22 mouse cellular contexts compared by ENCODE assay signal in genomic region chr7:109875598-109875997, GRCm38 (mm10). TPM values are rescaled to one million over a fixed set of nuclear protein-coding genes. Genes with fewer than 3 reads are reported as not detected.
DNase-seq lines count a peak whose midpoint lies in the region; ATAC-seq and TF ChIP-seq lines count a peak whose summit lies in the region.
"Had no signal": no experiment of that assay in that cellular context is flagged by ENCODE, and none has a peak within 500 bp of the region (broad histone marks: within the 10 kb centered on the region; RNA-seq: fewer than 3 reads in every experiment).

No protein-coding gene starts in this region.

- no peak for TF ChIP-seq CTCF in E14TG2a.4 (conservative IDR thresholded peaks at IDR 0.05; ENCODE audit: low read length)
- no peak for TF ChIP-seq CTCF in ES-Bruce4 (IDR thresholded peaks at IDR 0.05; ENCODE audit: low read depth, low read length)

- WGBS in forebrain, embryonic 14.5 days: 72% methylated on average over 3 of the region's 3 CpGs
- WGBS in forebrain, embryonic 10.5 days: 71% methylated on average over 3 of the region's 3 CpGs
- 21% methylated on average over 3 of the region's 3 CpGs for WGBS in liver, embryonic 12.5 days (ENCODE audit: insufficient replicate concordance)

- H3K9ac ChIP-seq in forebrain, embryonic 14.5 days (ENCODE audit: low read length): no peak overlapping the region
- H3K9ac ChIP-seq in ES-Bruce4 (ENCODE audit: low read depth, poor library complexity, severe bottlenecking): no peak overlapping the region
- no peak overlapping the region for H3K9ac ChIP-seq in liver, embryonic 12.5 days
- H3K9ac ChIP-seq: embryonic facial prominence, embryonic 15.5 days; heart, embryonic 12.5 days; hindbrain, embryonic 14.5 days; intestine, embryonic 15.5 days had no signal

- no peak overlapping the region for H3K4me2 ChIP-seq in forebrain, embryonic 14.5 days (ENCODE audit: low read length)
- no peak overlapping the region for H3K4me2 ChIP-seq in liver, embryonic 12.5 days
- H3K4me2 ChIP-seq: embryonic facial prominence, embryonic 15.5 days; heart, embryonic 12.5 days; hindbrain, embryonic 14.5 days; intestine, embryonic 15.5 days had no signal

- H3K36me3 ChIP-seq in forebrain, embryonic 14.5 days (ENCODE audit: control insufficient read depth, insufficient read depth, low read length): no peaks in the 10 kb centered on the region
- H3K36me3 ChIP-seq in forebrain, embryonic 10.5 days (replicated peaks): no peaks in the 10 kb centered on the region
- H3K36me3 ChIP-seq in E14TG2a.4 (ENCODE audit: insufficient read depth, low read length): no peaks in the 10 kb centered on the region
- no peaks in the 10 kb centered on the region for H3K36me3 ChIP-seq in ES-Bruce4 (ENCODE audit: control insufficient read depth, insufficient read depth, low read length, poor library complexity, severe bottlenecking)
- no peaks in the 10 kb centered on the region for H3K36me3 ChIP-seq in liver, embryonic 12.5 days
- H3K36me3 ChIP-seq: embryonic facial prominence, embryonic 15.5 days; heart, embryonic 12.5 days; hindbrain, embryonic 10.5 days; intestine, embryonic 15.5 days had no signal

- H3K4me3 ChIP-seq in forebrain, embryonic 14.5 days (ENCODE audit: low read depth, low read length): no peak overlapping the region
- no peak overlapping the region for H3K4me3 ChIP-seq in forebrain, embryonic 10.5 days
- H3K4me3 ChIP-seq in E14TG2a.4 (replicated peaks; ENCODE audit: low read length) (0 out of 2 replicates have a peak overlapping the region, but pooled peaks have one; percentile 17), ES-Bruce4 (ENCODE audit: low read depth, low read length) (no peak overlapping the region)
- H3K4me3 ChIP-seq in liver, embryonic 12.5 days: no peak overlapping the region
- H3K4me3 ChIP-seq: embryonic facial prominence, embryonic 15.5 days; erythroblast, embryonic 14.5 days; gastrocnemius, adult 2 months; heart, embryonic 12.5 days; hindbrain, embryonic 10.5 days; intestine, embryonic 15.5 days had no signal

- no peaks in the 10 kb centered on the region for H3K4me1 ChIP-seq in forebrain, embryonic 14.5 days (ENCODE audit: control insufficient read depth, insufficient read depth, low read length)
- 0 out of 2 replicates have a peak, but pooled peaks cover 6% of the 10 kb centered on the region for H3K4me1 ChIP-seq in forebrain, embryonic 10.5 days
- H3K4me1 ChIP-seq in E14TG2a.4 (replicated peaks; ENCODE audit: low read depth, low read length) (peaks cover 91% of the 10 kb centered on the region), ES-Bruce4 (ENCODE audit: control insufficient read depth, insufficient read depth, low read length) (peaks cover 6% of the 10 kb centered on the region)
- no peaks in the 10 kb centered on the region for H3K4me1 ChIP-seq in liver, embryonic 12.5 days
- H3K4me1 ChIP-seq: embryonic facial prominence, embryonic 15.5 days had no signal

- intact Hi-C loops in left cerebral cortex, postnatal 4 days (cut with DNase I): no loop called here

- no peaks in the 10 kb centered on the region for H3K27me3 ChIP-seq in forebrain, embryonic 14.5 days (replicated peaks; ENCODE audit: control insufficient read depth, insufficient read depth, low read length)
- H3K27me3 ChIP-seq in forebrain, embryonic 10.5 days (ENCODE audit: poor library complexity, severe bottlenecking): no peaks in the 10 kb centered on the region
- H3K27me3 ChIP-seq in E14TG2a.4 (ENCODE audit: insufficient read depth, low read length) (no peaks in the 10 kb centered on the region), ES-Bruce4 (ENCODE audit: control insufficient read depth, insufficient read depth, low read length, poor library complexity, severe bottlenecking) (no peaks in the 10 kb centered on the region)
- H3K27me3 ChIP-seq in liver, embryonic 12.5 days (replicated peaks): peaks cover 18% of the 10 kb centered on the region
- H3K27me3 ChIP-seq: embryonic facial prominence, embryonic 15.5 days; heart, embryonic 12.5 days; intestine, embryonic 15.5 days had no signal

- no peak for TF ChIP-seq EP300 in ES-Bruce4 (IDR thresholded peaks at IDR 0.05; ENCODE audit: insufficient read depth, low read depth, low read length)

- ATAC-seq in forebrain, embryonic 14.5 days: no peak
- ATAC-seq in liver, embryonic 12.5 days: no peak
- ATAC-seq: activated CD4-positive, CD25-positive, alpha-beta regulatory T cell, adult 4 months; intestine, embryonic 15.5 days had no signal

- DNase-seq in forebrain, embryonic 14.5 days (ENCODE audit: low spot score): no peak
- DNase-seq in forebrain, embryonic 10.5 days (ENCODE audit: extremely low spot score, low spot score): no peak
- peak; percentile 80 for DNase-seq in ZHBTc4 (ENCODE audit: low read depth, low spot score)
- no peak for DNase-seq in kidney, postnatal 36 days
- no peak for DNase-seq in left cerebral cortex, postnatal 4 days
- DNase-seq: adrenal gland, postnatal 25 days; cerebellum, adult 18-20 months; cerebellum, adult 9-11 months; cerebellum, postnatal 36 days; gastrocnemius, adult 2 months; gastrocnemius, postnatal 25 days had no signal

- no peaks in the 10 kb centered on the region for H3K9me3 ChIP-seq in forebrain, embryonic 14.5 days (replicated peaks; ENCODE audit: control insufficient read depth, low read length)
- H3K9me3 ChIP-seq in forebrain, embryonic 10.5 days: no peaks in the 10 kb centered on the region
- no peaks in the 10 kb centered on the region for H3K9me3 ChIP-seq in E14TG2a.4 (ENCODE audit: low read length)
- H3K9me3 ChIP-seq in ES-Bruce4 (replicated peaks; ENCODE audit: control insufficient read depth, insufficient read depth, low read length, poor library complexity, severe bottlenecking): no peaks in the 10 kb centered on the region
- no peaks in the 10 kb centered on the region for H3K9me3 ChIP-seq in liver, embryonic 12.5 days (replicated peaks)
- H3K9me3 ChIP-seq: embryonic facial prominence, embryonic 15.5 days; heart, embryonic 12.5 days; hindbrain, embryonic 10.5 days; intestine, embryonic 15.5 days had no signal

- H3K27ac ChIP-seq in forebrain, embryonic 14.5 days (ENCODE audit: low read depth, low read length): peak overlapping the region; percentile 6; the same call in 1 of the 2 replicates
- no peak overlapping the region for H3K27ac ChIP-seq in forebrain, embryonic 10.5 days
- H3K27ac ChIP-seq in ES-Bruce4 (ENCODE audit: insufficient read depth, low read length): peak overlapping the region; percentile 66; the same call in 1 of the 2 replicates
- no peak overlapping the region for H3K27ac ChIP-seq in liver, embryonic 12.5 days
- H3K27ac ChIP-seq: embryonic facial prominence, embryonic 15.5 days; gastrocnemius, adult 2 months; hindbrain, embryonic 10.5 days; hindbrain, embryonic 14.5 days; intestine, embryonic 15.5 days had no signal

- no peak for TF ChIP-seq POLR2A in ES-Bruce4 (IDR thresholded peaks at IDR 0.05; ENCODE audit: insufficient read depth, low read length)

RNA-seq across cellular contexts. Expression of gene Scube2, which starts 10.1 kb away (rescaled TPM):
- polyA plus RNA-seq in forebrain, embryonic 14.5 days (2014; fragmentation: Nextera tagmentation; extraction: Ambion mirVana): 0.38 and 0.89 TPM in 2 replicates
- polyA plus RNA-seq in forebrain, embryonic 10.5 days (2016; fragmentation: Nextera tagmentation; extraction: Ambion mirVana): 1.4 and 1.8 TPM in 2 replicates
- polyA plus RNA-seq in ES-Bruce4 (2011; ENCODE audit: insufficient read depth, insufficient read length, low read depth, missing spikeins): 0.22 and 0.87 TPM in 2 replicates
- total RNA-seq in left cerebral cortex, postnatal 4 days (2021): 1 to 10 TPM in 1 of 2 experiments, under 1 TPM in 1; 0.74 to 2.0 TPM
- polyA plus RNA-seq in liver, embryonic 12.5 days (2016; fragmentation: Nextera tagmentation; extraction: Ambion mirVana): 0.04 and 0.19 TPM in 2 replicates
- total RNA-seq: granulocyte monocyte progenitor cell, adult 5-6 weeks had no signal
- polyA plus RNA-seq: erythroblast, embryonic 14.5 days had no signal

Comparison
In these comparisons a context has a peak if more than half of its experiments do, and no peak if none do; other contexts are left out.
1. H3K27ac ChIP-seq: peak in forebrain, embryonic 14.5 days (single experiment) and ES-Bruce4 (single experiment); none in forebrain, embryonic 10.5 days (single experiment) and liver, embryonic 12.5 days (single experiment).